Mouse (Mus musculus): ENCODE measurements around the gene Stard13.

GRCm38 (mm10) chr5:151004216-151004755 is 229.3 kb downstream of the Stard13 start:
- TF ChIP-seq MAZ (IDR thresholded peaks at IDR 0.05; ENCODE audit: low read depth, low read length) = no peak
- TF ChIP-seq CTCF (IDR thresholded peaks at IDR 0.05 in 2 of 3, conservative IDR thresholded peaks at IDR 0.05 in 1 of 3; ENCODE audit: control insufficient read depth in 1 of 3, insufficient read depth in 1 of 3, low read depth in 2 of 3, low read length in 3 of 3, poor library complexity in 1 of 3, severe bottlenecking in 1 of 3) = no peak

All from MEL (cell line).